Mouse (Mus musculus): ENCODE results near the gene Dhx8.

Gene Dhx8

GRCm38 (mm10) chr11:101712811-101713210 lies 19.9 kb upstream of the Dhx8 start:
- ChIA-PET CTCF (interaction anchor here in 2 of 4 experiments (0.6 kb wide), 3 partner anchors 52 to 1027 kb away, joined by 3 read pairs; no protein-coding TSS in a partner anchor), POLR2A (interaction anchor here in 3 of 4 experiments (0.5 to 1.9 kb wide), 8 partner anchors 10 to 108 kb away, joined by 3 to 8 read pairs (median 4); partner anchors contain the start of genes Dhx8 (in 2 of the 3) and Arl4d (in 1 of the 3))

DNA sequence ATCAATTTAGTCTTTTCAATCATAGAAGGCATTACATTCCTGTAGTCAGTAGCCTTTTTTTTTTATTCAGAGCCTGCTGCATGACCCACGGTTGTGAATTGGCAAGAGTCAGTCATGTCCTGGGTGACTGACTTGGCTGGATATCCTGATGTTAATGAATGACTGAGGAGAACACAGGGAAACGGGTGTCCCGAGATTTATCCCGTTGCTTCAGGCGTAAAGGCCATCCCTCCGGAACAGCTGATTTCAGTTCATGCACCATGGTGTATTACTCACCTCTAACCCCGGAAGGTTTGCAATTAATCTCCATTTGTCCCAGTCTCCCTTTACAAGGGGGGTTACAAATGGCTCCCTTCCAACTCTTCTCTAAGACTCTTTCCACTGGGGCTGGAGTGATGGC lies 18.7 kb upstream of the Dhx8 start:
- CTCF ChIA-PET = interaction anchor here in 1 of 4 experiments (1.1 kb wide), 1 partner anchor 19 kb away, joined by 5 read pairs; the partner anchor contains the start of gene Dhx8
- POLR2A ChIA-PET = interaction anchor here in 3 of 4 experiments (0.6 to 1.9 kb wide), 6 partner anchors 9 to 196 kb away, joined by 3 to 5 read pairs (median 4); partner anchors contain the start of gene Dhx8 (in 1 of the 3)

- ChIA-PET POLR2A (interaction anchor here in 3 of 4 experiments (0.8 to 22.6 kb wide), 10 partner anchors 9 to 67 kb away, joined by 4 to 474 read pairs (median 6); partner anchors contain the start of genes Arl4d (in 2 of the 3), Dhx8 (in 2 of the 3) and Etv4 (in 1 of the 3)), CTCF (interaction anchor here in 2 of 4 experiments (1.2 to 2.1 kb wide), 3 partner anchors 15 to 60 kb away, joined by 3 to 8 read pairs (median 3); partner anchors contain the start of gene Dhx8 (in 1 of the 2))
Observed at GRCm38 (mm10) chr11:101718324-101718723, 14.4 kb upstream of the Dhx8 start.

DNA sequence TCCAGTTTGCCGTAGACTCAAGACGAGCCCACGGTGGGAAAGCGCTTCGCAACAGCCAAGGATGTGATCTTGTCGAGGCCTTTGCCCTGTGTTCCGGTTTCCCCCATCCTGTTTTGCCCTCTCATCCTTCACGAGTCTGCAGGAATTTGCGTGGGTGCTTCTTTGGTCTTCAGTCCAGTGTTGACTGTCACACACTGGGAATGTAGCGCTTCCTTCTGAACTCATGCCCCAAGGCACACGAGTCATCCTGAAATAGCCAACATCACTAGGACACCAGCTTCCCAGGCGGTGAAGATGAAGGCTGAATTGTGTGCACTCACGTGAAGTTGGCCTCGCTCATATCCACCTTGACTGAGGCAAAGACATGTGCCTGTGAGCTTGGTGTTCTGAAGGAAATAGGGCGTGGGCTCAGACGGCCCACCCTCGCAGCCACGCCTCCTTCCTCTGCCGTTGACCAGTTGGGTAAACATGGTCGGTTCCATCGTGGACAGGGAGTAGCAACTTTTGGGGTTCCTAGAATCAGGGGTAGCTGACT lies 12.7 kb upstream of the Dhx8 start:
- POLR2A ChIA-PET = interaction anchor here in 3 of 4 experiments (0.5 to 22.6 kb wide), 14 partner anchors 10 to 407 kb away, joined by 3 to 474 read pairs (median 7); partner anchors contain the start of genes Dhx8 (in 3 of the 3) and Arl4d (in 2 of the 3)

GRCm38 (mm10) chr11:101725043-101725442 lies 7.7 kb upstream of the Dhx8 start:
- CTCF ChIA-PET = interaction anchor here in 1 of 4 experiments (0.6 kb wide), 1 partner anchor 965 kb away, joined by 6 read pairs; no protein-coding TSS in a partner anchor

More for the DNA sequence above, 12.7 kb upstream of the Dhx8 start:
- CTCF ChIA-PET = interaction anchor here in 2 of 4 experiments (1.4 to 1.7 kb wide), 2 partner anchors 12 to 13 kb away, joined by 5 read pairs; partner anchors contain the start of gene Dhx8 (in 2 of the 2)

GRCm38 (mm10) chr11:101726765-101727164 lies 6.0 kb upstream of the Dhx8 start:
- ChIA-PET POLR2A (interaction anchor here (1.2 to 22.6 kb wide), 14 partner anchors 18 to 82 kb away, joined by 3 to 474 read pairs (median 4); partner anchors contain the start of gene Arl4d (in 2 of the 4)), CTCF (interaction anchor here in 1 of 4 experiments (0.6 kb wide), 1 partner anchor 248 kb away, joined by 3 read pairs; no protein-coding TSS in a partner anchor)

More at GRCm38 (mm10) chr11:101725043-101725442, 7.7 kb upstream of the Dhx8 start:
- POLR2A ChIA-PET = interaction anchor here in 3 of 4 experiments (1.2 to 22.6 kb wide), 4 partner anchors 52 to 67 kb away, joined by 3 to 474 read pairs (median 115); partner anchors contain the start of gene Arl4d (in 2 of the 3)

GRCm38 (mm10) chr11:101729308-101729707 lies 3.4 kb upstream of the Dhx8 start:
- POLR2A ChIA-PET = interaction anchor here (0.7 to 22.6 kb wide), 13 partner anchors 9 to 124 kb away, joined by 3 to 474 read pairs (median 4); partner anchors contain the start of gene Arl4d (in 3 of the 4)
- CTCF ChIA-PET = interaction anchor here in 3 of 4 experiments (0.8 to 5.5 kb wide), 4 partner anchors 64 to 71 kb away, joined by 3 to 90 read pairs (median 52); partner anchors contain the start of gene Arl4d (in 1 of the 3)

DNA sequence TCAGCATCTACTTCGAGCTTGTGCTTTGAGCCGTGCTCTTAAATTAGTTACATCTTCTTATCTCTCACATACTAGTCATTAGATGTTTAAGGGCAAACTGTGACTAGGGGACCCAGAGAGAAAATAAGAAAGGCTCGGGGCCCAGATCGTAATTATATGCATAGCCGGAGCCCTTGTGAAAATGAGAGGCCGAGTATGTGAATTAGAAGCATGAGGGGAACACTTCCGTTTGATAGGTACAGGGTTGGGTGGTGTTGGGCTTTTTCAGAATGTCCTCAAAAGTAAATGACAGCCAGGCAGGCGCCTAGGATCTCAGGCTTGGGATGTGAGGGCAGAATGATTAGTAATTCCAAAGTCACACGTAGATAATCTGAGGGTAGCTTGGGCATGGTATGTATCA lies 877 bp downstream of the Dhx8 start:
- CTCF ChIA-PET = interaction anchor here (0.6 to 5.5 kb wide), 30 partner anchors 10 to 750 kb away, joined by 3 to 98 read pairs (median 6); partner anchors contain the start of genes Arl4d (in 2 of the 4), Etv4 (in 1 of the 4) and Rpl27 (in 1 of the 4)
- POLR2A ChIA-PET = interaction anchor here (0.6 to 22.6 kb wide), 72 partner anchors 7 to 905 kb away, joined by 3 to 474 read pairs (median 8); partner anchors contain the start of genes Arl4d (in 4 of the 4), Rdm1 (in 2 of the 4), Becn1 (in 1 of the 4) and Etv4 (in 1 of the 4)

GRCm38 (mm10) chr11:101756616-101757015 lies 23.9 kb downstream of the Dhx8 start:
- ChIA-PET POLR2A (interaction anchor here in 3 of 4 experiments (0.6 to 2.6 kb wide), 4 partner anchors 15 to 1359 kb away, joined by 3 to 7 read pairs (median 3); partner anchors contain the start of genes Dhx8 (in 1 of the 3) and Jup (in 1 of the 3)), CTCF (interaction anchor here in 1 of 4 experiments (0.6 kb wide), 1 partner anchor 351 kb away, joined by 4 read pairs; the partner anchor contains the start of gene Pyy)

DNA sequence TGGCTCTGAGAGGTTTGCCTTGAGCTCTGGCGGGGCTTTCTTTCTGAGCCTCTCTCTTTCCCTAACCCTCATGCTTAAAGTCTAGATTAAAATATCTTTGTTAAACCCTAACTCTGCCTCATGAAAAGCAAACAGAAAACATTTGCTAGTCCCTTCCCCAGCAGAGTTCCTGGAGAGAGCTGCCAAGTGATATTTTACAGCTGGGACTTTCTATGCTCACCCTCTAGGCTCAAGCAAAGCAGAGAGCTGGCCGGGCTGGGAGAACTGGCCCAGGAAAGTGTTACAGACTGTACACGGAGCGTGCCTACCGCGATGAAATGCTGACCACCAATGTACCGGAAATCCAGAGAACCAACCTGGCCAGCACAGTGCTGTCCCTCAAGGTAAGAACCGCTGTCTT lies 24.6 kb downstream of the Dhx8 start:
- POLR2A ChIA-PET = interaction anchor here in 2 of 4 experiments (0.7 to 2.6 kb wide), 4 partner anchors 12 to 99 kb away, joined by 3 to 7 read pairs (median 4); partner anchors contain the start of gene Dhx8 (in 2 of the 2)
- CTCF ChIA-PET = interaction anchor here in 1 of 4 experiments (0.6 kb wide), 2 partner anchors 195 to 351 kb away, joined by 3 to 4 read pairs; partner anchors contain the start of gene Pyy

GRCm38 (mm10) chr11:101758431-101758830 lies 25.7 kb downstream of the Dhx8 start:
- ChIA-PET CTCF (interaction anchor here in 1 of 4 experiments (0.6 to 0.7 kb wide), 2 partner anchors 55 to 152 kb away, joined by 3 to 5 read pairs; no protein-coding TSS in a partner anchor), POLR2A (interaction anchor here in 1 of 4 experiments (1.1 kb wide), 1 partner anchor 241 kb away, joined by 4 read pairs; no protein-coding TSS in a partner anchor)

DNA sequence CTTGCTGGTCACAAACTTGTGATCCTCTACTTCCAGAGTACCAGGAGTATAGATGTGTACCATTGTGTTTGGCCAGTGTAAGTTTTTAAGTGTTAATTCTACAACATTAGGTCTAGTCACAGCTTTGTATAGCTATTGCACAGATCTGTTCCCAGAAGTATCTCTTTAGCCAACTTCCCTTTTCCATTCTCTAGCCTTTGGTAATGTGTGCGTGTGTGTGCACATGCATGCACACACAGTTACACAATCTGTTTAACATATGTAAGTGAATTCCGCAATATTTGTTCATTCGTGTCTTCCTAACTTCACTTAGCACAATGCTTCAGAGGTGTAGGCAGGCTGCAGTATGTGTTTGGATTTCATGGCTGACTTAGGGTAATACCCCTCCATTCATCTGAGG lies 26.8 kb downstream of the Dhx8 start:
- ChIA-PET CTCF (no interaction called here), POLR2A (interaction anchor here in 1 of 4 experiments (1.0 to 1.1 kb wide), 2 partner anchors 27 to 242 kb away, joined by 3 to 4 read pairs; partner anchors contain the start of gene Dhx8)

DNA sequence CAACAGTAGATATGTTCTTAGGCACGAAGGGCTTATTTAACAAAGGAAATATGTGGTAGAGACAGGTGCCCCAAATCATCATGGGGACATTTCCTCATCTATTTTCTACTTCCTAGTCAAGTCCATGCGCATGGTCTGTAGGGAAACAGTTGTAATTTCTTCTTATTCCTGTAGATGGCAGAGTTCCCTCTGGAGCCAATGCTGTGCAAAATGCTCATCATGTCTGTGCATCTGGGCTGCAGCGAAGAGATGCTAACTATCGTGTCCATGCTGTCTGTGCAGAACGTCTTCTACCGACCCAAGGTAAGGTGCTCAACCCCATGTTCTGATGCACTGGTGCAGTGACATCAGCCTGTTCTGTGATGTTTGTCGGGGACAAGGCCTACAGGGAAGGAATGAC lies 31.0 kb downstream of the Dhx8 start:
- ChIA-PET POLR2A (interaction anchor here in 1 of 4 experiments (0.6 to 1.6 kb wide), 5 partner anchors 8 to 204 kb away, joined by 3 to 5 read pairs (median 3); partner anchors contain the start of gene Dhx8), CTCF (interaction anchor here (0.6 to 2.0 kb wide), 12 partner anchors 19 to 433 kb away, joined by 3 to 10 read pairs (median 4); partner anchors contain the start of gene Aoc3 (in 1 of the 4))

GRCm38 (mm10) chr11:101764546-101764945 lies 31.8 kb downstream of the Dhx8 start:
- POLR2A ChIA-PET = interaction anchor here (0.6 to 2.8 kb wide), 9 partner anchors 15 to 106 kb away, joined by 3 to 14 read pairs (median 3); partner anchors contain the start of gene Etv4 (in 2 of the 4)
- CTCF ChIA-PET = interaction anchor here (0.5 to 1.7 kb wide), 9 partner anchors 10 to 428 kb away, joined by 3 to 13 read pairs (median 3); partner anchors contain the start of gene Etv4 (in 1 of the 4)

DNA sequence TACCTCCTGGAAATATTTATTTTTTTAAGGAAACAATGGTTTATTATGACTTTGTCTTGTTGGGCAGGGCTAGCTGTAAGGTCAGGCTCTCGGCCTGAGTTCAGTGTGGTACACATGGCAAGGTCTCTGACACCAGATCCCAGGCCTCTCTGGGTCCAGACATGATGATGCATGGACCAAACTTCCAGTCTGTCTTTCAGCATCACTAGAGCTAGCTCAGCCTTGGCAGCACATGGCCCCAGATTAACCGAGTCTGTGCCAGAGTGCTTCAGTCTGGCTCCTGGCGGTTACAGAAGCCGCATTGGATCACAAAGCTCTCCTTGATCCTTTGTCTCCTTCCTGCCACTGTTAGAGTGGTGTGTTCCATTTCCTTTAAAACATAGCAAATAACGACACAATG lies 34.6 kb downstream of the Dhx8 start:
- CTCF ChIA-PET = interaction anchor here (0.5 to 1.4 kb wide), 5 partner anchors 46 to 147 kb away, joined by 3 to 5 read pairs (median 3); no protein-coding TSS in a partner anchor
- POLR2A ChIA-PET = interaction anchor here (0.9 to 2.8 kb wide), 11 partner anchors 14 to 143 kb away, joined by 3 to 14 read pairs (median 4); partner anchors contain the start of genes Dhx8 (in 1 of the 4) and Etv4 (in 1 of the 4)

- ChIA-PET CTCF (interaction anchor here in 2 of 4 experiments (0.6 to 1.3 kb wide), 3 partner anchors 9 to 141 kb away, joined by 3 to 9 read pairs (median 4); no protein-coding TSS in a partner anchor), POLR2A (interaction anchor here in 1 of 4 experiments (0.6 to 2.0 kb wide), 8 partner anchors 9 to 430 kb away, joined by 3 to 11 read pairs (median 4); partner anchors contain the start of genes Dhx8 and Etv4)
Observed at GRCm38 (mm10) chr11:101768721-101769120, 36.0 kb downstream of the Dhx8 start.

DNA sequence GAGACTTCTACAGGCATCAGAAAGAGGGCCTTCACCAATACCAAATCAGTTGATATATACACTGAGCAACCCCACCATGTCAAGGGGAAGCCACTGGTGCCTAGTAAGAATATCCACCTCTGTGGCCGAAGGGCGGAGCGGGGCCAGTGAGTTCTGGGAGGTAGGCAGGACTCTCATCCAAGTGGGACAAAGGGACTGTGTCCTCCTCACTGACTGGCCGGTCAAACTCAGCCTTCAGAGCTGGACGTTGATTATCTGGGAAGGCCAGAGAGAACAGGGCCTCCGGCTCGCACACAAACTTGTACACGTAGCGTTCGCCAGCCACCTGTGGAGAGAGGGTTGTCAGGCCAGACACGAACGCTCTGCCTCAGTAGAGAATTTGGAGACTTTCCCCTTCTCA lies 37.5 kb downstream of the Dhx8 start:
- POLR2A ChIA-PET = interaction anchor here in 2 of 4 experiments (0.7 to 2.0 kb wide), 5 partner anchors 8 to 129 kb away, joined by 3 to 8 read pairs (median 4); partner anchors contain the start of gene Dhx8 (in 1 of the 2)
- CTCF ChIA-PET = interaction anchor here in 1 of 4 experiments (0.6 kb wide), 1 partner anchor 478 kb away, joined by 7 read pairs; the partner anchor contains the start of gene BC030867
